Mouse (Mus musculus) cerebellum, adult 11-12 months (tissue): Measurements from ENCODE around the gene Phox2a.

Experiments
- DNase-seq: peaks from one replicate; pipeline ENCODE4 v3.0.0; 2022

Gene Phox2a

GRCm38 (mm10) chr7:101837606-101838471 lies 19.7 kb downstream of the Phox2a start, which contains the start of gene Inppl1:
Gene Inppl1, minus strand, starts transcription at chr7:101838229.
- peak; percentile 87 for DNase-seq

GRCm38 (mm10) chr7:101844186-101844585 lies 26.1 kb downstream of the Phox2a start:
- DNase-seq, result no peak

GRCm38 (mm10) chr7:101847934-101848333 lies 29.8 kb downstream of the Phox2a start:
- DNase-seq, result no peak

- no peak for DNase-seq
Observed at GRCm38 (mm10) chr7:101851689-101852088, 33.6 kb downstream of the Phox2a start.

GRCm38 (mm10) chr7:101852846-101853245 lies 34.7 kb downstream of the Phox2a start:
- DNase-seq, result no peak

- DNase-seq, result no peak
Observed at GRCm38 (mm10) chr7:101853816-101854215, 35.7 kb downstream of the Phox2a start.

- DNase-seq, result no peak
Observed at GRCm38 (mm10) chr7:101857094-101857493, 39.0 kb downstream of the Phox2a start, which contains the start of gene Folr2. Gene Folr2, minus strand, starts transcription at chr7:101857194.

GRCm38 (mm10) chr7:101858362-101858761 lies 40.2 kb downstream of the Phox2a start:
- no peak for DNase-seq

GRCm38 (mm10) chr7:101860978-101861377 lies 42.9 kb downstream of the Phox2a start:
- DNase-seq, result no peak

GRCm38 (mm10) chr7:101862291-101862690 lies 44.2 kb downstream of the Phox2a start:
- DNase-seq, result no peak

GRCm38 (mm10) chr7:101863415-101863814 lies 45.3 kb downstream of the Phox2a start, which contains the start of gene Anapc15:
Gene Anapc15, plus strand, starts transcription at chr7:101863715.
- DNase-seq, result no peak

GRCm38 (mm10) chr7:101866491-101867265 lies 48.6 kb downstream of the Phox2a start:
- no peak for DNase-seq

GRCm38 (mm10) chr7:101867482-101867881 lies 49.4 kb downstream of the Phox2a start:
- DNase-seq, result no peak

- DNase-seq, result no peak
Observed at GRCm38 (mm10) chr7:101868241-101869162, 50.4 kb downstream of the Phox2a start.

- DNase-seq, result no peak
Observed at GRCm38 (mm10) chr7:101869163-101869500, 51.0 kb downstream of the Phox2a start.

- no peak for DNase-seq
Observed at GRCm38 (mm10) chr7:101870629-101871028, 52.5 kb downstream of the Phox2a start, which contains the start of gene Folr1. Gene Folr1, minus strand, starts transcription at chr7:101870788.

GRCm38 (mm10) chr7:101871296-101871695 lies 53.2 kb downstream of the Phox2a start:
- no peak for DNase-seq
